Mouse (Mus musculus) bone marrow, adult 2 months (tissue): ENCODE data around the gene Hal.

Experiments
- CTCF ChIP-seq: fragments of 200-500 bp; IDR thresholded peaks from 2 replicates; pipeline ENCODE4 v1.5.1; 2011; ENCODE audit warnings: low read length, control low read depth; ENCODE audit not compliant: control insufficient read depth, insufficient read depth
- POLR2A ChIP-seq: fragments of 200-500 bp; IDR thresholded peaks from 2 replicates; pipeline ENCODE4 v1.6.1; 2011; ENCODE audit warnings: low read depth, mild to moderate bottlenecking, control low read depth, low read length, borderline replicate concordance; ENCODE audit not compliant: control insufficient read depth

- TF ChIP-seq CTCF = no peak
- no peak for TF ChIP-seq POLR2A
These were observed 76.0 kb downstream of the Hal start for GRCm38 (mm10) chr10:93564518-93565090.
